Mouse (Mus musculus) C2C12 (cell line): Measurements from ENCODE around the gene Pkn1.

ENCODE experiments used
- CEBPB ChIP-seq: IDR thresholded peaks from one replicate; pipeline ENCODE4 v1.6.1; 2011; ENCODE audit warnings: low read depth, mild to moderate bottlenecking, control low read depth, moderate library complexity
- CTCF ChIP-seq: IDR thresholded peaks from one replicate; pipeline ENCODE4 v1.5.1; 2011; ENCODE audit not compliant: control insufficient read depth, insufficient read depth, insufficient read length
- MYOG ChIP-seq: IDR thresholded peaks from one replicate; pipeline ENCODE4 v1.6.1; 2011; ENCODE audit not compliant: control insufficient read depth, insufficient read length; ENCODE audit errors: extremely low read depth

DNA sequence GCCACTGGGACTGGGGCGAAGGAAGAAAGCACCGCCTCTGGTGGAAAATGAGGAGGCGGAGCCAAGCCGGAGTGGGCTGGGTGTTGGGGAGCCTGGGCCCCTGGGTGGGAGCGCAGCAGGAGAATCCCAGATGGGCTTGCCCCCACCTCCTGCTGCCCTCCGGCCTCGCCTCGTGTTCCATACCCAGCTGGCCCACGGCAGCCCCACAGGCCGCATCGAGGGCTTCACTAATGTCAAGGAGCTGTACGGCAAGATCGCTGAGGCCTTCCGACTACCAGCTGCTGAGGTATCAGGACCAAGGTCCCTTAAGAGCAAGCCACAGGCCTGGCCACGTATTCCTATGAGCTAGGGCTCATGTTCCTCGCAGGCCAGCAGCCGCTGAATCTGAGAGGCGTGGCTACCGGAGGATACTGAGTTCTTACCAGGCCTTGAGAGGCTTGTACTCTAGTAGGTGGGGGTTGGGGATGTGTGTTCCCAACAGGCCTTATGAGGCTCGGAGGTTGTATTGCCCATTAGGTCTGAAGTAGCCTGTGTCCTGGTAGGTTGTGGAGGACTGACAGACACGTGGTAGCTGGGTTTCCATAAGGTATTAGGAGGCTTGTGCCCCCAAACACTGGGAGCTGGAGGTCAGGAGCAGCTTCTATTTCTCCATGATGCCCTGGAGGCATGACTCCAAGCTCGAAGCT lies 37.8 kb downstream of the Pkn1 start:
- TF ChIP-seq CTCF (no peak), MYOG (no peak), CEBPB (no peak)
